Mouse (Mus musculus) heart, adult 2 months (tissue): Measurements from ENCODE around the gene Cntrl.

Experiments
- CTCF ChIP-seq: fragments of 200-600 bp; IDR thresholded peaks from 2 replicates; pipeline ENCODE4 v1.8.1; 2022; ENCODE audit warnings: antibody characterized with exemption, mild to moderate bottlenecking, moderate library complexity
- EP300 ChIP-seq: fragments of 200-500 bp; IDR thresholded peaks from 2 replicates; pipeline ENCODE4 v1.6.1; 2011; ENCODE audit warnings: low read depth, low read length, control low read depth; ENCODE audit not compliant: insufficient read depth

GRCm38 (mm10) chr2:35067117-35067516 lies 42.2 kb upstream of the Cntrl start:
- TF ChIP-seq CTCF (no peak), EP300 (no peak)
